Mouse (Mus musculus) thymus, postnatal 14 days (tissue): ENCODE measurements around the gene Tgm6.

ENCODE experiments used
- DNase-seq: peaks from one replicate; pipeline ENCODE4 v3.0.0; 2021

The Tgm6 gene

GRCm38 (mm10) chr2:130112116-130112515 is at the start of gene Tgm6:
Tgm6 (plus strand) TSS chr2:130112416.
- DNase-seq = no peak

- DNase-seq = peak; percentile 9
Observed at GRCm38 (mm10) chr2:130068228-130068627, 44.0 kb upstream of the Tgm6 start.

GRCm38 (mm10) chr2:130070396-130070795 is 41.8 kb upstream of the Tgm6 start:
- no peak for DNase-seq

GRCm38 (mm10) chr2:130112804-130113203 is 588 bp downstream of the Tgm6 start:
- DNase-seq = no peak

- DNase-seq = no peak
Observed at GRCm38 (mm10) chr2:130113379-130113778, 1.2 kb downstream of the Tgm6 start.

GRCm38 (mm10) chr2:130118649-130119048 is 6.4 kb downstream of the Tgm6 start:
- no peak for DNase-seq

- DNase-seq = no peak
Observed at GRCm38 (mm10) chr2:130125279-130126059, 13.3 kb downstream of the Tgm6 start.

- DNase-seq = no peak
Observed at GRCm38 (mm10) chr2:130126073-130126472, 13.9 kb downstream of the Tgm6 start.

GRCm38 (mm10) chr2:130129687-130130086 is 17.5 kb downstream of the Tgm6 start:
- no peak for DNase-seq

GRCm38 (mm10) chr2:130143011-130143410 is 30.8 kb downstream of the Tgm6 start:
- no peak for DNase-seq

GRCm38 (mm10) chr2:130144703-130145324 is 32.6 kb downstream of the Tgm6 start:
- no peak for DNase-seq

- DNase-seq = no peak
Observed at GRCm38 (mm10) chr2:130146089-130146668, 34.0 kb downstream of the Tgm6 start.

- no peak for DNase-seq
Observed at GRCm38 (mm10) chr2:130155171-130155570, 43.0 kb downstream of the Tgm6 start.

GRCm38 (mm10) chr2:130155851-130156250 is 43.6 kb downstream of the Tgm6 start:
- no peak for DNase-seq

- no peak for DNase-seq
Observed at GRCm38 (mm10) chr2:130157231-130158087, 45.2 kb downstream of the Tgm6 start.

- no peak for DNase-seq
Observed at GRCm38 (mm10) chr2:130158088-130158437, 45.8 kb downstream of the Tgm6 start.

- no peak for DNase-seq
Observed at GRCm38 (mm10) chr2:130162701-130163100, 50.5 kb downstream of the Tgm6 start.

- peak; percentile 13 for DNase-seq
Observed at GRCm38 (mm10) chr2:130166311-130167214, 54.3 kb downstream of the Tgm6 start.

- DNase-seq = peak; percentile 39
Observed at GRCm38 (mm10) chr2:130167861-130168260, 55.6 kb downstream of the Tgm6 start.

- DNase-seq = no peak
Observed at GRCm38 (mm10) chr2:130171674-130172073, 59.5 kb downstream of the Tgm6 start.

- no peak for DNase-seq
Observed at GRCm38 (mm10) chr2:130176820-130177219, 64.6 kb downstream of the Tgm6 start.

GRCm38 (mm10) chr2:130178381-130178705 is 66.1 kb downstream of the Tgm6 start:
- no peak for DNase-seq
